Mouse (Mus musculus): ENCODE data around the gene Pdzrn3. TPM values are rescaled to one million over a fixed set of nuclear protein-coding genes. Genes with fewer than 3 reads are reported as not detected.
A peak's percentile ranks its signal among the peaks of the same experiment; 100 is the strongest.

The Pdzrn3 gene
- polyA plus RNA-seq, 1 experiment, result 40.4 TPM

DNA sequence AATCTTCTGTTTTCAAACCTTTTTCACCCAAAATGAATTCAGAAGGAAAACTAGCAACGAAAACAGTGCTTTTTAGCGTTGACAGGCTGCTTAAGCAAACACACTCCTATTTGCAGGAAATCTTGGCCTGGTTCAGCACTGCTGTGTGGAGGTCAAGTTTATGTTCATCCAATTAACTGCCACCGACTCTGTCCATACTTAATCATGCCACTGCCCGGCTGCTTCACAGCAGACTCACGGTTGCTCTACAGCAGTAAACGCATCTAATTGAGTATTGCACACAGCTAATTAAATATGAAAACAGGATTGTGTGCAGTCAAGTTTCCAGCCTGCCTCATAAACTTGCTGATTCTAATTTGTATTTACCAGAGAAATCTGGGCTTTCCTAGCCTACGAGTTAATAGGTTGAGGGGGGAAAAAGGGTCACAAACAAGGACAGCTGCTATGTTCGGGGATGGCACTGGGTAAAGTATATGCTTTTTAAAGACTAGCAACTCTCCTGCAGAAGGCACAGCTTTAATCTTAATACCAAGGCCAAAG lies 183.2 kb downstream of the Pdzrn3 start:
- DNase-seq (ENCODE audit: low read depth), result peak; percentile 69
- TF ChIP-seq CTCF (IDR thresholded peaks at IDR 0.05; ENCODE audit: borderline replicate concordance, extremely low read depth, insufficient read depth, insufficient read length), result no peak
- no peak for TF ChIP-seq POLR2A (IDR thresholded peaks at IDR 0.05; ENCODE audit: borderline replicate concordance, extremely low read depth, insufficient read depth, insufficient read length, poor library complexity, severe bottlenecking)

DNA sequence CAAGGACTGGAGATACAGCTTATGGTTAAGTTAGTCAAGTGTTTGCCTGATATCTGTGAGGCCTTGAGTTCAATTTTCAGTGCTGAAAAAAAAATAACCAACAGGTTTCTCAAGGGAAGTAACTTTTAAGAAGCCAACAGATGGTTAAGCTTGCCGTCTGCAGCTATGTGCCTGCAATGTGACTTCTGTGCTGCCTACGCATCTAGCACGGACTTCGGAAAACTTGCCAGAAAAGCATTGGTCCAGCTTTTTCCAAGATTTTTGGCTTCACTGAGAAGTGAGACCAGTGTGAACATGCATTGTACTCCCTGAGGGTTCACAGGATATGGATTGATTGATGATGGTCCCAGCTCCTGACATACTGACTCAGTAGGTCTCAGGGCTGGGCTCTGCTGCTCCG lies 186.1 kb downstream of the Pdzrn3 start:
- no peak for DNase-seq (ENCODE audit: low read depth)
- no peak for TF ChIP-seq CTCF (IDR thresholded peaks at IDR 0.05; ENCODE audit: borderline replicate concordance, extremely low read depth, insufficient read depth, insufficient read length)
- no peak for TF ChIP-seq POLR2A (IDR thresholded peaks at IDR 0.05; ENCODE audit: borderline replicate concordance, extremely low read depth, insufficient read depth, insufficient read length, poor library complexity, severe bottlenecking)

DNA sequence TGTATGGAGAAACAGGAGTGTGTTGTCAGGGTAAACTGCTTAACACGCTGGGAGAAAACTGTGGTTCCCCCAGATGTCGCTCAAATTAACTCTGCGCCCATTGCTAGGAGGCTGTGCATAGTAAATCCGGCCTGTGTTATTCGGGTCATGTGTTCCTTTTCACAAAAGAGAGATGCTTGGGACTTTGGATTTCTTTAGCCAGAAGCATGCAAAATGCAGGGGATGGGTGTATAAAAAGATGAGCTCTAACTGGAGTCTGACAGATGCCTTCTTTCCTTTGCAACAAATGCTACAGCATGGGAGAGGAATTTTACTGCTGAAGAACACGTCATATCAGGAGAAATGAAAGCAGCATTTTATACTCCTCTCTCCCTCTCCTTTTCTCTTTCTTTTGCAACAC lies 190.4 kb downstream of the Pdzrn3 start:
- no peak for DNase-seq (ENCODE audit: low read depth)
- no peak for TF ChIP-seq CTCF (IDR thresholded peaks at IDR 0.05; ENCODE audit: borderline replicate concordance, extremely low read depth, insufficient read depth, insufficient read length)
- no peak for TF ChIP-seq POLR2A (IDR thresholded peaks at IDR 0.05; ENCODE audit: borderline replicate concordance, extremely low read depth, insufficient read depth, insufficient read length, poor library complexity, severe bottlenecking)

DNA sequence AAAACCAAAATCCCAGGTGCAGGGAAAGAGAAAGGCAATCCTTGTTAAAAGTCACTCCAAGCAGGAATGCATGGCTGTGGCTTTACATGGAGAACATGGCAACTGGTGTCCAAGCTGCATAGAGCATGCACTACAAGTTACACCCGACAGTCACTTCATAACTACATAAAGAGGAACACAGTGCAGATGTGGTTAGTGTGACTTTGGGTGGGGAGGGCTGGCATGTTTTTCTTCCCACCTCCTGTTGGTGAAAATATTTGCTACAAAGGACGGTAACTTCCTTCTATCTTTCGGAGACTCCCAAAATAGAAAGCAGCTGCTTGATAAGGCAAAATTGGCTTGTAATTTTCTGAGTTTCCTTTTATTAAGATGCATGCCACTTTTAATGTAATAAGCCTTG lies 190.8 kb downstream of the Pdzrn3 start:
- TF ChIP-seq CTCF (IDR thresholded peaks at IDR 0.05; ENCODE audit: borderline replicate concordance, extremely low read depth, insufficient read depth, insufficient read length) (no peak), POLR2A (IDR thresholded peaks at IDR 0.05; ENCODE audit: borderline replicate concordance, extremely low read depth, insufficient read depth, insufficient read length, poor library complexity, severe bottlenecking) (no peak)
- no peak for DNase-seq (ENCODE audit: low read depth)

DNA sequence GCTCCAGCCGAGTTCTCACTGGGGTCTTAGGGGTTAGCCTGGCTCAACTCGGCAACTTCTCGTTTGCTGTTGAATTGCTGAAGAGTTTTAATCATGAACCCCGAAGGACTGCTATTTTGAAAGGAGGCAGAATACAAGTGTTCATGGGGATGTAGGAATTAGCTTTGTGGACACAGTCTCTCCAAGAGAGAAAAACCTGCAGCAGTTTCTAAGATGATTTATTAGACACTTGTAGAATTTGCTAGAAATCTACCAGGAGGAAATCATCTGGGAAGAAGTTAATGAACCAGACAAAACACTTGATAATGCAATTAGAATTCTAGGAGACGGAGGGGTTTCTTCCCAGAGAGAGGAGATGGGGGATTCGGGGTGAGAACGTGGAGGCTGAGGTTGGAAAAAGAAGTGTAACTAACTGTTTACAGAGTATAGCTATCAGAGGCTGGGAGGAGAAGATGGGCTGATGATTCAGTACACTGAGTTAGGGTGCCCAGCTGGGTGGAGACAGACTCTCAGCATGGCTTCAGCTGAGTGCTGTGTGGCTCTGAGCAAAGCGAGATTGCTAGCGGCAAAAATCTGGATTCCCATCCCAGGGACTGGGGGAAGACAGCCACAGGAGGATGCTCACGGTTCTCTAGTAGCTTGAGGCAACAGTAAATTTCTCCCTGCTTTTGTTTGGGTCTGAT lies 193.5 kb downstream of the Pdzrn3 start:
- no peak for TF ChIP-seq POLR2A (IDR thresholded peaks at IDR 0.05; ENCODE audit: borderline replicate concordance, extremely low read depth, insufficient read depth, insufficient read length, poor library complexity, severe bottlenecking)
- no peak for TF ChIP-seq CTCF (IDR thresholded peaks at IDR 0.05; ENCODE audit: borderline replicate concordance, extremely low read depth, insufficient read depth, insufficient read length)
- no peak for DNase-seq (ENCODE audit: low read depth)

DNA sequence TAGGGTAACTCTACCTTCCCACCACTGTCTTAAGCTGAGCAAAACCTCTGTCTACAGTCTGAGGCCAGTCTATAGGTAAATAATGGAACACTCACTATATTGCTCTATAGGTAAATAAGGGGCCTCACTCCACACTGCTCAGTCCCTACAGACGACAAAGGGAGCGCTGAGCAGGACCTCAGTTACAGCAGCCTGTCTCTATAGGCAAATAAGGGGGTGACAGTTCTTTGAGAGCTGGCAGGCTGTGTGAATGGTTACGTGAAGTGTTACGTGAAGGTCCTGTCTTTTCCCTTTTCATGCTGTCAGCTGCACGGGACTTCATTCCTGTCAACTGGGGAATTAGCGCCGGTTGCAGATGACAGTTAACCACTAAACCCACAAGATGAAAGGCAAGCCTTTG lies 207.0 kb downstream of the Pdzrn3 start:
- DNase-seq (ENCODE audit: low read depth), result peak; percentile 64
- no peak for TF ChIP-seq CTCF (IDR thresholded peaks at IDR 0.05; ENCODE audit: borderline replicate concordance, extremely low read depth, insufficient read depth, insufficient read length)
- TF ChIP-seq POLR2A (IDR thresholded peaks at IDR 0.05; ENCODE audit: borderline replicate concordance, extremely low read depth, insufficient read depth, insufficient read length, poor library complexity, severe bottlenecking), result no peak

DNA sequence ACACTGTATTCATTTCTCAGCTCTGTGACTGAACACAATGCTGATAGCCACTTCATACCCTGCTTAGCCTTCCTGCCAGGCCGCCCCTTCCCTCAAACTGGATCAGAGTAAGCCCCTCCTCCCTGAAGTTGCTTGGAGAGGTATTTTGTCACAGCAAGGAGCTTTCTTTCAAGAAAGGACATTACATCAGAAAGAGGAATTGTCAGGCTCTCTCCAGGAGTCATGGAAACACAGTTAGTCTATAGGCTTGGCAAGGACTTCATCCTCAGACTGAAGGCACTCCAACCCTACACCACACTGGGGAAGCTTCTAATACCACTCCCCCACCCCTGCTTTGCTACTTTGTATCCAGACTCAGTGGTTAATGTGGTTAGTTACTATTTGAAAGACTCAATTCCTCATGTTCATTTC lies 224.2 kb downstream of the Pdzrn3 start:
- DNase-seq (ENCODE audit: low read depth), result peak; percentile 56
- TF ChIP-seq CTCF (IDR thresholded peaks at IDR 0.05; ENCODE audit: borderline replicate concordance, extremely low read depth, insufficient read depth, insufficient read length) (no peak), POLR2A (IDR thresholded peaks at IDR 0.05; ENCODE audit: borderline replicate concordance, extremely low read depth, insufficient read depth, insufficient read length, poor library complexity, severe bottlenecking) (no peak)

DNA sequence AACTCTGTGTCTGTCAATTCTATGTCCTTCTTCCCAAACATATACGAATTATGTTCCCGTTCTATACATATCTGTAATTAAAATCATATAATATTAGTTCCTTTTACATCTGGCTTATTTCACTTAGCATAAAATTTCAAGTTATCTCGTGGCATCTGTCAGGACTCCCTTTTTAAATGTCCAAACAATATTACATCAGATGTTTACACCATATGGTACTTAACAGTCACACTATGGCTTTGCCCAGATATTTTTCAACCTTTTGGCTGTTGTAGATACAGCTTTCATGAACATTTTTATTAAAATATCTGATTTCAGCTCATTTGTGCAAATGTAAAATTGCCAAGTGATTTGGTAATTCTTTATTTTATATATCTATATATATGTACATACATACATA lies 242.3 kb downstream of the Pdzrn3 start:
- no peak for DNase-seq (ENCODE audit: low read depth)
- TF ChIP-seq POLR2A (IDR thresholded peaks at IDR 0.05; ENCODE audit: borderline replicate concordance, extremely low read depth, insufficient read depth, insufficient read length, poor library complexity, severe bottlenecking) (no peak), CTCF (IDR thresholded peaks at IDR 0.05; ENCODE audit: borderline replicate concordance, extremely low read depth, insufficient read depth, insufficient read length) (no peak)

DNA sequence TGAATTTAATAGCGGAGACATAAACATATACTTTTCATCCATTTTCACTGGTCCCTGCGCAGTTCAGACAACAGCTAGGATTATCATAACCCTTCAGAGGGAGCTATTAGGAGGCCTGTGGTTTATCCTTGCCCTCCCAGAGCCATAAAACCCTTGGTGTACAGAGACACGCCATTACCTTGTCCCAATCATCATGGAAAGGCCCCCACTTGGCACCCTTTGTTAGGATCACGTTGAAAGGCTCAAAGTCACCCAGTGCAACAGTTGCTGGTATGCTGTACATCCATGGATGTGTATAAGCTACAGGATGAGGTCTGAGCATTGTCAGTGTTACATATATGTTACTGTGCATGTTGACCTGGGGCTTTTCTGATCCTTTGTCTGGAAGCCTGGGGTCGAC lies 252.3 kb downstream of the Pdzrn3 start:
- DNase-seq (ENCODE audit: low read depth), result no peak

DNA sequence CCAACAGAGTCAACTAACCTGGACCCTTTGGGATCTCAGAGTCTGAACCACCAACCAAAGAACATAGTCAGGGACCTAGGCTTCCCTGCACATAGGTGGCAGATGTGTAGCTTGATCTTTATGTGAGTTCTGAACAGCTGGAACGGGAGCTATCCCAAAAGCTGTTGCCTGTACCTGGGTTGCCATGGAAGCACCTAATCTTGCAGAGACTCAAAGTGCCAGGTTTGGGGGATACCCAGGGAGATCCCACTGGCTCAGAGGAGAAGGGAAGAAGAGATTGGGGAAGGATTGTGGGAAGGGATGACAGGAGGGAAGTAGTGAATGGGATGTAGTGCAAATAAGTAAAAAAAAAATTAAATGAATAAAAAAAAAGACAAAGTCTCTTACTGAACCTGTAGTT lies 268.7 kb downstream of the Pdzrn3 start:
- DNase-seq (ENCODE audit: low read depth), result no peak
- TF ChIP-seq CTCF (IDR thresholded peaks at IDR 0.05; ENCODE audit: borderline replicate concordance, extremely low read depth, insufficient read depth, insufficient read length), result no peak
- TF ChIP-seq POLR2A (IDR thresholded peaks at IDR 0.05; ENCODE audit: borderline replicate concordance, extremely low read depth, insufficient read depth, insufficient read length, poor library complexity, severe bottlenecking), result no peak

More for the DNA sequence above, 252.3 kb downstream of the Pdzrn3 start:
- TF ChIP-seq CTCF (IDR thresholded peaks at IDR 0.05; ENCODE audit: borderline replicate concordance, extremely low read depth, insufficient read depth, insufficient read length) (no peak), POLR2A (IDR thresholded peaks at IDR 0.05; ENCODE audit: borderline replicate concordance, extremely low read depth, insufficient read depth, insufficient read length, poor library complexity, severe bottlenecking) (no peak)

DNA sequence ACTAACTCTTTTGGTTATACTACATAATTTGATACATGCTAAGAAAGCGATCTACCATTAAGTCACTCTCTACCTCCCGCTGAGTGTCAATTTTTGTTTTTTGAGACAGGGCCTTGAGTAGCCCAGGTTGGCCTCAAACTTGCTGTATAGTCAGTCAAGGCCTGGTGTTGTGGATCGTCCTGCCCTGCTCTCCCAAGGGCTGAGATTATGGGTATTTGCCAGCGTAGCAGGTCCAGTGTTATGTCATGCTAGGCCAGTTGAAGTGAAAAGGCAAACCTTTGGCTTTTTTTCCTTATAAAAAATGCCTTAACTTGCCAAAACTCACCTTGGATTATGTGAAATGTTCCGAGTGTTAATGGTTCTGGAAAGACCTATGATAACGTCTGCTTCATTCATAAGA lies 274.2 kb downstream of the Pdzrn3 start:
- DNase-seq (ENCODE audit: low read depth), result no peak
- TF ChIP-seq POLR2A (IDR thresholded peaks at IDR 0.05; ENCODE audit: borderline replicate concordance, extremely low read depth, insufficient read depth, insufficient read length, poor library complexity, severe bottlenecking), result no peak
- no peak for TF ChIP-seq CTCF (IDR thresholded peaks at IDR 0.05; ENCODE audit: borderline replicate concordance, extremely low read depth, insufficient read depth, insufficient read length)

Data from brain, embryonic 14.5 days (tissue).